Mouse (Mus musculus): Measurements from ENCODE around the gene Tgm1. TPM values are rescaled to one million over a fixed set of nuclear protein-coding genes. Genes with fewer than 3 reads are reported as not detected.

Tgm1 gene
- polyA plus RNA-seq (2012; rRNA removed) = 0.14 and 0.21 TPM in 2 replicates

- no peak for DNase-seq (ENCODE audit: extremely low spot score in 1 of 2, low spot score in 1 of 2)
Measured at GRCm38 (mm10) chr14:55713729-55714122, at the start of gene Tgm1. Tgm1 (minus strand) TSS chr14:55713926.

GRCm38 (mm10) chr14:55763166-55763565 is 49.4 kb upstream of the Tgm1 start:
- DNase-seq (ENCODE audit: extremely low spot score in 1 of 2, low spot score in 1 of 2) = no peak

GRCm38 (mm10) chr14:55762001-55762821 is 48.5 kb upstream of the Tgm1 start:
- no peak for DNase-seq (ENCODE audit: extremely low spot score in 1 of 2, low spot score in 1 of 2)

GRCm38 (mm10) chr14:55761163-55761562 is 47.4 kb upstream of the Tgm1 start, which contains the start of gene Ltb4r2:
Ltb4r2 (plus strand) TSS chr14:55761428.
- DNase-seq (ENCODE audit: extremely low spot score in 1 of 2, low spot score in 1 of 2) = no peak

GRCm38 (mm10) chr14:55760156-55760555 is 46.4 kb upstream of the Tgm1 start:
- DNase-seq (ENCODE audit: extremely low spot score in 1 of 2, low spot score in 1 of 2) = peak; percentile 59 to 94

- peak in 1 of 2 experiments; percentile 74 for DNase-seq (ENCODE audit: extremely low spot score in 1 of 2, low spot score in 1 of 2)
Measured at GRCm38 (mm10) chr14:55758363-55758784, 44.6 kb upstream of the Tgm1 start, which contains the start of gene Cideb. Cideb (minus strand) TSS chr14:55758458.

- DNase-seq (ENCODE audit: extremely low spot score in 1 of 2, low spot score in 1 of 2) = no peak
Measured at GRCm38 (mm10) chr14:55757566-55757965, 43.8 kb upstream of the Tgm1 start.

- DNase-seq (ENCODE audit: extremely low spot score in 1 of 2, low spot score in 1 of 2) = no peak
Measured at GRCm38 (mm10) chr14:55747051-55747847, 33.5 kb upstream of the Tgm1 start.

DNA sequence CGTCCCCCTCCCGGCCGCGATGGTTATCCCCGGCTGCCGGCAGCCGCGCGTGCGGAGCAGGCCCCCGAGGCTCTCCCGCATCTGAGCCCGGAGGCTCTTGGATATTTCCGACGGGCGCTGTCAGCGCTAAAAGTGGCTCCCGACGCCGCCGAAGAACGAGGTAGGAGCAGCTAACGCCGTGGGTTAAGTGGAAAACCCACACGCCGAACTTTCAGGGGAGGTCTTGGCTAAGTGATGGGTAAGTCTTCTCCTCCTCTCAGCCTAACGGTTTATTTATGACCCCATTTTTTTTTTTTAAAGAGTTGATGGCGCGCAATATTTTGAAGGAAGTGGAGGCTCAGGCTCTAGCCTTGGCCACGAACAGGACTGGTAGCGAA is 32.1 kb upstream of the Tgm1 start:
- DNase-seq (ENCODE audit: extremely low spot score in 1 of 2, low spot score in 1 of 2) = no peak

DNA sequence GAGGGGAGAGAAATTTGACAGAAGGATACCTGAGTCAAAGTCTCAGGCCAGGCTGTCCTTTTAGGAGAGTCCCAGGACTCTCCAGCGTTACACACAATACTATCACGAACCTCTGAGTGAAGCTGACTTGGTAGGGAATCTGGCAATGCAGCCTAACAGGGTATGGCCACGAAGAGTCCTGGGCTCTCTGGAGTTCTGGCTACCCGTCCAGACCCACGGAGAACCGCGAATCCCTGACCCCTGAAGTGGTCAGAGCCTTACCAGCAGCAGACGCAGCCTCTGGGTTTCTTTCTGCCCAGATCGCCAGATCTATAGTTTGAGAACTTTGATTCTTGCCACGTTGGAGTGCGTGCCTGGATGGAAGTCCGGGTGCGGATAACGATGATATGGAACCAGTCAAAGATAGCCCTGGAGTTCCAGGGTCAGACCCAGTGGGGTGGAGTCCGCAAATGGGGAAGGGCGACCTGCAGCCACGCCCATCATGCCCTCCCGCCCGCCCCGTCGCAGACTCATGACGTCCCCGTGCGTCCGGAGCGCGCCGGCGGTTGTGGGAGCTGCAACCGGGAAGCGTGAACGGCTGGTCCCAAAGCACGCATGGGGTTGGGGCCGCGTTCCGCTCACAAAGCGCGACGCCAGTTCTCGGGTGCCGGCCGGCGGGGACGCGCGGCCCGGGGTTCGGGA is 31.6 kb upstream of the Tgm1 start, which contains the start of the genes Dhrs1 and Nop9:
Gene Dhrs1 (minus strand): TSS at position 511 of the 681 bp plus-strand sequence.
Gene Nop9 (plus strand): TSS at position 514 of the 681 bp plus-strand sequence.
- peak; percentile 71 to 88 for DNase-seq (ENCODE audit: extremely low spot score in 1 of 2, low spot score in 1 of 2)

DNA sequence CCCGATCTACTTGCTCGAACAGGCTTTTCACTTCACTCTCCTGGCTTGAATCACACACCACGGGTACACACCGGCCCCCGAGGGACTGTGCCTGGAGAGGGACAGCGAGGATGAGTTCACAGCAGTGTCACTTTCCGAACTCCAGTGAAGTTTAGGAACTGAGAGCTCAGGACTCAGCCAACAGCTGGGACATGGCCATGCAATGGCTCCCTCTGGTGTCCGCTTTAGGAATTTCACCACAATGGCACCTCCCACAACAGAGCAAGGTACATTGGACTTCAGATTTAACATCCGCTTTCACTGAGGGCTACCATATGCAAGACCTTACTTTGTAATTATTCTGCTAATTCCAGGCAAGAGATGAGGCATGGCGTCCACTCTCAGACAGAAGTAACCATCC is 30.0 kb upstream of the Tgm1 start:
- DNase-seq (ENCODE audit: extremely low spot score in 1 of 2, low spot score in 1 of 2) = peak; percentile 57 to 94

GRCm38 (mm10) chr14:55737086-55737687 is 23.5 kb upstream of the Tgm1 start:
- no peak for DNase-seq (ENCODE audit: extremely low spot score in 1 of 2, low spot score in 1 of 2)

DNA sequence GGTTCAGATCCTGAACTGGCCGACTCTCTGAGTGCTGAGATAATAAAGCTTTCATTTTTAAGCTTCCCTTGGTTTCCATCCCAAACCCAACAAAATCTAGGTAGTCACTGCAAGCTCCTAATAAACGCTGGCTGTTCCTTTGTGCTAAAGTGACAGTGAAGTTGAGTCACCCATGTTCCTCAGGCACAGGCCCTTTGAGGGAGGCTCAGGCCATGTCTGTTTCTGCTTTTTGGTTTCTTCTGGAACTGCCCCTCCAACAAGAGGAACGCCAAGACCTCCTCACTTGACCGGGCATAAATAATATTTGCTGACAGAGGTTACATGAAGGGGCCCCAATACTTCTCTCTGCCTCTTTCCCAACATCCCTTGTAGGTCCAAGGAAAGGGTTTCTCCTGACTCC is 22.0 kb upstream of the Tgm1 start:
- no peak for DNase-seq (ENCODE audit: extremely low spot score in 1 of 2, low spot score in 1 of 2)

DNA sequence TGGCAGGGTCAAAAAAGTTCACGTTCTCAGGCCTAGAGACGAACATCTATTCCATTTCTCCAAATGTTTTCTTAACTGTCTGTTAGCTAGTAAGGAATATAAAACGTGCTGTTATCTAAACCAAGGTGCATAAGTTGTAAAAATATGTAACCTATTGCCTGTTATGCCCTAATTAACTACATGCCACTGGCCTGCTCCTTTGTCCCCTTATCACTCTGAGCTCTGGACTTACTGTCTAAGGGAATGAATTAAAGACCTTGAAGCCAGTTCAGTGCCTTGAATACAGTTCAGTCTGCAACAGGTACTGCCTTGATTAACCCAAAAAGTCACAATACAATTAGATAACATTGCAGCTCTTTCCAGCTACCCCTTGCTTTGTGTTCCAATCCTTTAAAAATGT is 21.6 kb upstream of the Tgm1 start:
- no peak for DNase-seq (ENCODE audit: extremely low spot score in 1 of 2, low spot score in 1 of 2)

- DNase-seq (ENCODE audit: extremely low spot score in 1 of 2, low spot score in 1 of 2) = no peak
Measured at GRCm38 (mm10) chr14:55734869-55735268, 21.1 kb upstream of the Tgm1 start.

DNA sequence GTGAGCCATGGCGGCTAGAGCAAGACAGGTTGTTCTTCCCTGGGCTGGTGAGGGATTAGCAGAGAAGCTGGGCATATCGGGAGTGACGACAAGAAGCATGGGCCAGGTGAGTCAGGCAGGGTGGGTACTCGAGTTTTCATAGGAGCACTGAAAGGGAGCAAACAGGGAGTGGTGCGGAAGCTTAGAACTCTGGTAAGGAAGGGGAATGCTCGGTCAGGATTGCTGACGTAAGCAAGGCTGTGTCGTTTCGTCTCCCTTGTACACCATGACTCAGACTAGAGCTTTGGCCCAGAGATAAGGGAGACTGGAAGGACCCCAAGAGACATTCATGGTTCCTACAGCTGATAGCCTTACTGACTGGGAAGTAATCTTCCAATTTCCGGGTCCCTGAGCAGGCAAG is 20.2 kb upstream of the Tgm1 start:
- no peak for DNase-seq (ENCODE audit: extremely low spot score in 1 of 2, low spot score in 1 of 2)

DNA sequence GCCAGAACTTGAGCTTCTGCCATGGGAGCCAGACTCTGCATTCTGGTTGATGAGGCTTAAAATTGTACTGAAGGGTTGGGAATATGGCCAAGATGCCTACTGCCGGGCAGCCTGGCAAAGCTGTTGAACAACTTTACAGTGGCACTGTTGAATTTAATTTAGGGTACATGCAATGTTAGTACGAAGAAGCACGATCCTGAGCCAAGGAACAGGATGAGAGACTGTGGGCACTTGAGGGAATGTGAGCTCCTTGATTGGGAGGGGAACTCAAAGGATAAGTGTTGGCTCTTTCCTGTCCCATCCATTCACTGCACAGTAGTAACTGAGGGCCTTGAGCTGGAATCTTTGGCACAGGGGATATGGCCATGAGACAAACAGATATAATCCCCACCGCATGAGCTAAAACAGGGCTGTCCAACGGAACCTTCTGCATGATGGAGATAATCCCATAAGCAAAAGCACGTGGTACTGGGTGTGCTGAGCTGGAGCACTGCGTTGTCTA is 16.9 kb upstream of the Tgm1 start:
- peak; percentile 27 to 69 for DNase-seq (ENCODE audit: extremely low spot score in 1 of 2, low spot score in 1 of 2)

GRCm38 (mm10) chr14:55730116-55730515 is 16.4 kb upstream of the Tgm1 start:
- no peak for DNase-seq (ENCODE audit: extremely low spot score in 1 of 2, low spot score in 1 of 2)

GRCm38 (mm10) chr14:55727889-55728685 is 14.4 kb upstream of the Tgm1 start:
- no peak for DNase-seq (ENCODE audit: extremely low spot score in 1 of 2, low spot score in 1 of 2)

Data from frontal cortex, adult 2 months (tissue).